Mouse (Mus musculus) ES-Bruce4 (cell line): ENCODE results near the gene Olfr709-ps1.

Source experiments
- CTCF ChIP-seq: IDR thresholded peaks from one replicate; pipeline ENCODE4 v1.8.1; 2011; ENCODE audit warnings: low read depth, low read length
- POLR2A ChIP-seq: IDR thresholded peaks from one replicate; pipeline ENCODE4 v1.8.1; 2011; ENCODE audit warnings: low read length; ENCODE audit not compliant: insufficient read depth

DNA sequence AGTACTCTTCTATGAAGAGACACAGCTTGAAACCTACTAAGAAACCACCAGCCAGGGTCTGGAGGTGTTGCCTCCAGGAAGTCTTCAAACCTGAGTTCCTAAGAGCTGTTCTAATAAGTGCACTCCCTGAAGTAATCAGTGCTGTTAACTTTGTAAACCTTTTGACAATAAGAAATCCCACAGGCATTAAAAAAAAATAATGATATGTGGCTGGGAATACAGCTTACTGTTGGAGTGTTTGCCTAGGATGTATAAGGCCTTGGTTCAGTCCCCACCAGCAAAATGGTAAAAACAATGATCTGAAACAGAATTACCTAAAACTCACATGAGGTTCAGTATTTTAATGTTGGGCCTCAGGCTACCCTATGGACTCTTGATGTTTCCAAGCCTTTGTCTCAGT, at the start of gene Olfr709-ps1:
- TF ChIP-seq CTCF (no peak), POLR2A (no peak)
